Mouse (Mus musculus) urinary bladder, adult 18-20 months (tissue): ENCODE data around the gene Unkl.
A peak's percentile ranks its signal among the peaks of the same experiment; 100 is the strongest.

Experiments used
- DNase-seq, 2 experiments: peaks; one replicate each; pipeline ENCODE4 v3.0.0; 2022; ENCODE audit warnings: low spot score in 2 of 2, mixed read lengths in 2 of 2

Gene Unkl

DNA sequence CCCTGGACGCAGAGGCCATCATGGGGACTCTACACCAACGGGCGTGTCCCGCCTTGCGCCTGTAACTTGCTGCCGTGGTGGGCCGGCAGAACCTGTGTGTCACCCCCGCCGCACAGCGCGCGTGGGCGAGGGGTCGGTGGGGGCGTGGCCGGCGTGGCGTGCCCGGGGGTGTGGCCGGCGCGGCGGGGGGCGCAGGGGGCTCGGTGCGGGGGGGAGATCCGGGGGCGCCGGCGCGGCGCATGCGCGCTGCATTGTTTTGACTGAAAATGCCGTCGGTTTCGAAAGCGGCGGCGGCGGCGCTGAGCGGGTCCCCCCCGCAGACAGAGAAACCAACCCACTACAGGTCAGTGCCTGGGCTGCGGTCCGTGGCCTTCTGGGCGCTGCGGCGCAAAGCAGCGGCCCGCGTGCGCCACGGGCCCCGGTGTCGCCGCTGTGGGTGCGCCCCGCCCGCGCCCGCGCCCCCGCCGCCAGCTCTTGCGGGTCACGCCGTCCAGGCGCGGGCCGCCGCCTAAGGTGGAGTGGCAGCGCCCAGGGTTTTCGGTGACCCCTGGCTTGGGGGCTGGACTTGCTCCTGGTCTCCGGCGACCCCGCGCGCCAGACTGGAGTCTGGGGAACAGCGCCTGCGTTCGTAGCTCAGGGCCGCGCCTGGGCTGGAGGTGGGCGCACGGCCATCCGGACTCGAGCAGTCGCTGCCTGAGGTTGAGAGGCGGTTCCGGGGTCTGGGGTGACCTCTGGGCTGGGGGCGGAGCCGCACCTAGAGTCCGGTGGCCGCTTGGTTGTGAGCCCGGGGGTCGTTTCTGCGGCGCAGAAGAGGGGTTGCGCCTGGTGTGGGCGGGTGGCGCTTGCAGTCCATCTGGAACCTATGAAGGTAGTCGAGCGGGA is at the start of gene Unkl:
Gene Unkl (plus strand): TSS at position 248 of the 882 bp plus-strand sequence.
- DNase-seq: peak; percentile 37 to 69

DNA sequence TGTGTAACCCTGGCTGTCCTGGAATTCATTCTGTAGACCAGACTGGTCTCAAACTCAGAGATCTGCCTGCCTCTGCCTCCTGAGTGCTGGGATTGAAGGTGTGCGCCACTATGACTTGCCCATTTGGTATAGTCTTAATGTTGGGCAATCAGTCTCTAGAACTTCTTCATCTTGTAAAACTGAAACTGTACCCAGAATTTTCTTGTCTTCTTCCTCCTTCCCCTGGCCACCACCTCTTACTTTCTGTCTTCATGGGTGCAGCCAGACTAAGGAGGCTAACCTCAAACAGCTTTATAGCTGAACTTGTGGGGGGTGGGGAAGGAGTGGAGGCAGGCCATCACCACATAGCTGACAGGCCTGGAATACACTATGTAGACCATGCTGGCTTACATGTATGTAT is 49.4 kb upstream of the Unkl start:
- no peak for DNase-seq

DNA sequence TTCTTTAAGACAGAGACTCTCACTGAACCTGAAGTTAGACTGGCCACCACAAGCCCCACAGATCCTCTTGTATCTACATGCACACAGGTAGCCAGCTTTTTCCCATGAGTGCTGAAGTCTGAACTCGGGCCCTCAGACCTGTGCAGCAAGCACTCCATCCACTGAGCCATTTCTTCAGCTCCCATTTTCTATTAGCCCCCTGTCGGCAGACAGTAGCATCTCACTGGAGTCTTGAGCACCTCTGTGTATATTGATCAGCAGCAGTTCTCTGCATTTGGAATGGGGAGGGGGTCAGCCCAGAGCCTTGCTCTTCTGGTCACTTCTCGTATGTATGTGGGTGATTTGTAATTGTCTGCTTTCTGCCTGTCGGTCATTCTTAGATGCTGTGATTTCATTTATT is 48.2 kb upstream of the Unkl start:
- DNase-seq: no peak

DNA sequence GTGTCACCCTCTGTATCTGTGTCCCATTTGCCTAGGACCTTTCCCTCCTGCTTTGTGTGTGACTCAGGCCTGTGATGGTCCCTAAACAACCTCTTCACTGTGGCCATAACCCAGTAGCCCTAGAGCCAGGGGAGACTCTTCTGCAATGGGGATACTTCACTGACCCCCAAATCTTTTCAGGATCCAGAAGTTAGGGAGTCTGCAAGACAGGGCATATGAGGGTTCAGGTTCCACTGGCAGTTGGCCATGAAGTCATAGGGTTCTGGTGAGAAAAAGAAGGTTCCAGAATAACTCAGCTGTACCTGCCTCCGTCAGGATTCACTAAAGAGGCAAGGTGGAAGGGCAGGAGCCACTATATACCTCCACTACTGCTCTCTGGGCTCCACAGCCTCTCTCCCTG is 26.0 kb upstream of the Unkl start, which contains the start of gene Ccdc154:
Gene Ccdc154 (plus strand): TSS at position 301 of the 400 bp plus-strand sequence.
- no peak for DNase-seq

DNA sequence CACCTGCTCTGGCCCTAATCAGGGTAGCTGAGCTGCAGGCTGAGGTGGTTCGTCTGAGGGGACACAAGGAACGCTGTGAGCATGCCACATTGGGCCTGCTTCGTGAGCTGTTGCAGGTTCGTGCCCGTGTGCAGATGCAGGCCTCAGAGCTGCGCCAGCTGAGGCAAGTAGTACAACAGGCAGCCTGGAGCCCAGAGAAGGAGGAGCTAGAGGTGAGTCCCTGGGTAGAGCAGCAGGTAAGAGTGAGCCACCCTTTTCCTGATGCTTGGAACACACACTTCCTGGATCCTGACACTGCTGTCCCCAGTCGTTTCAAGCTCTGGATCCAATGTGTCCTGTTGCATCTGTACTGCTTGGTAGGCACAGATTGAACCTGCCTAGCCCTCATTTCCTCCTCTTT is 24.8 kb upstream of the Unkl start:
- DNase-seq: no peak

DNA sequence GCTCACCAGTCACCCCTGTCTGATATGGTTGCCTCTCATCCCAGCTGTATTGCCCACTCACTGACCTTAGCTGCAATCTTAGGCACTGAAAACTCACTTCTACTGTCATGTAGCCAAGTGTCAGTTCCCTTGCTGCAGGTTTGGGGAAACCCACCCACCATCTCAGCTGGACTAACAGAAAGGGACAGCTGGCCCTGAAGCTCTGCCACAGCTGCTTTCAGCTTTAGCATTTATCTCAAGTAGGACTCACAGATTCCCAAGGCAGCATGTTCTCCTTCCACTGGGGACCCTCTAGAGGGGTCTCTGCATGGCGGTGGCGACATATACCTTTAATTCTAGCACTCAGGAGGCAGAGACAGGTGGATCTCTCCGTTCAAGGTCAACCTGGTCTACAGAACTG is 23.4 kb upstream of the Unkl start:
- no peak for DNase-seq

DNA sequence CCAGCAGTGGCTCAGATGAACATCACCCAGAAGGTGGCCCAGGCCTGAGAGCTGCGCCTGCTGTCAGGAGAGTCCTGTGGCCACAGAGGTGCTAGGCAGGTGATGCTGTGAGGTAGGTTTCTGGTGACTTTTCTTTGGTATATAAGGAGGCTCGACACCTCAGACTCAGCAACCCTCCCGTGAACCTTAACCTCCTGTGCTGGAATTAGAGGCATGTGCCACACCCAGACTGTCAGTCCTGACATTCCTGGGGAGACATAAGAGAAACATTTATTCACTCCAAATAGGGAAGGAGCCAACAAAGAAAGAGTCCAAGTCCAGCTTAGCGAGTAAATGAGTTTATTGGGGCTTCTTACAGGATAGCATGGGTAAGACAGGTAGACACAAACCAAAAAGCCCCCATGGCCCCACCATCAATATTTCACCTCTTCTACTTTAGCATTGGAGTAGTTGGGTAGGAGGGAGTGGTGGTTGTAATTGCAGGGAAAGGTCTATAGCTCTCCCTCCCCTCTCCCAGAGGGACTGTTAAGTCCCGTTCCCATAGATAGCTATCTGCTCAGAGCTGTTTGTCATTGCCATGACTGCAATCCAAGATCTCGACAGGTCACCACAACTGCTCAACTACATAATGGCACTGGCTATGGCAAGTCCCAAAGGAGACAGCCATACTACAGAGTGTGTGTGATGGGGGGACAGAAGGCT is 22.1 kb upstream of the Unkl start:
- no peak for DNase-seq

DNA sequence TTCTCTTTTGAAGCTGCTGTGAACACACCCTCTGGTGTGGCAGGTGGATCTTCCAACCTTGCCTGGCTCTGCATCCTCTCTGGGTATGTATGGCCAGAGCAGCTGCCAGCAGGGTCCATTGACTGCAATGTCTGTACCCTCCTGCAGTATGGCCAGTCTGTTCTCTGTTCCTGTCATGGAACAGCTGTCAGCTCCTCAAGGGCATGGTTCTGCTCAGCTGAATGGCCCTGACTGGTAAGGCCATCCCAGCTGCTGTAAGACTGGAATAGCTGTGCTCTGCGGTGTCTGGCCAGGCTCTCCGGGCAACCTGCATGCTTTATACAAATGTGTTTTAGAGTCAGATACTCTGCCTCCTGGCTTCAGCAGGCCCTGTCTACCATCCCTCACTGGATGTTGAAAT is 18.5 kb upstream of the Unkl start:
- no peak for DNase-seq

DNA sequence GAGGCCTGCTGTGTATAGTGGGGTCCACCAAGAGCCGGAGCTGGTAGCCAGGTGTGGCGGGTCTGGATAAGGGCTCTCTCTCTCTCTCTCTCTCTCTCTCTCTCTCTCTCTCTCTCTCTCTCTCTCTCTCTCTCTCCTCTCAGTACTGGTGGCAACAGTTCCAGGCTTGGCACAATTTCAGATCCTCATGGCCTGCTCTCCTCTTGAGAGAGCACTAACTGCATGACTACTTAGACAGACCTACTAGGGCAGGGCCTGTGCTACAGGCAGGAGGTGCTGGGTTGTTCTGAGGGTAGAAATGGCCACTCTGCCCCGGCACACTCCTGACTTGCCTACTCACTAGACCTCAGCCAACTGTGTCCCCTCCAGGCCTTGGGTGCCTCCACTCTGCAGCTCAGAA is 15.6 kb upstream of the Unkl start:
- DNase-seq: no peak

DNA sequence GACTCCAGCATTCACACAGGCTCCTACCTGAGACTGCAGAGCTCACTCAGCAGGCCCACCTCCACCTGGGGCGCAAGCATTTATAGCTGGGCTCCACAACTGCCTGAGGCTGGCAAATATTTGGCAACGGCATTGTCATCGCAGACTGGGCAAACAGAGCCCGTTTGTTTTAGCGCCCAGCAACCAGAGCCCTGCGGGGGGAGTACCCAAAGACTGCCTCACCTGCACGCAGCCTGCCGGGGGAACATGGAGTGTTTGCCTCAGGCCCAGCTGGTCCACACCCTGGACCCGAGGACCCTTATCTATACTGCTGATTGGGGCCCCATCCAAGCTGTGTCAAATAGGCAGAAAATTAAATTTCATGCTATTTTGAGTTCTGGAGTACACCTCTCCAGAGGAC is 12.8 kb upstream of the Unkl start, which contains the start of gene Gm38655:
Gene Gm38655 (minus strand): TSS at position 61 of the 400 bp plus-strand sequence.
- DNase-seq: peak; percentile 58 to 62

DNA sequence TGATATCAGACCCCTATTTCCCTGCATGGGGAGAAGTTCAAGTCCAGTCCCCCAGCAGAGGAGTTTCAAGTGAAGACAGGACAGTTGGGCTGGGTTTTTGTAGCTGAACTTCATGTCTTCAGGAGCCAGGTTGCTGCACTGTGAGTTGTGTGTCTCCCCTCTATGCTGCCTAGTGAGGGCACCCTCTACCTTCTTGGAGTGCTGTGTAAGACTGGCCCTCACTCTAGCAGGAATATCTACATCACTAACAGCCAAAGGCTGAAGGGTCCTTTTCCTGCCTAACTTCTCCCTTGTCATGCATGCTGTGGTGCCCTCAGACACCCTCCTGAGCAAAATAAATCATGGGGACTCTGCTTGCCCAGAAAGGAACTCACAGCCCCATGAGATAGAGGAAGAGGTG is 5.0 kb upstream of the Unkl start:
- no peak for DNase-seq

DNA sequence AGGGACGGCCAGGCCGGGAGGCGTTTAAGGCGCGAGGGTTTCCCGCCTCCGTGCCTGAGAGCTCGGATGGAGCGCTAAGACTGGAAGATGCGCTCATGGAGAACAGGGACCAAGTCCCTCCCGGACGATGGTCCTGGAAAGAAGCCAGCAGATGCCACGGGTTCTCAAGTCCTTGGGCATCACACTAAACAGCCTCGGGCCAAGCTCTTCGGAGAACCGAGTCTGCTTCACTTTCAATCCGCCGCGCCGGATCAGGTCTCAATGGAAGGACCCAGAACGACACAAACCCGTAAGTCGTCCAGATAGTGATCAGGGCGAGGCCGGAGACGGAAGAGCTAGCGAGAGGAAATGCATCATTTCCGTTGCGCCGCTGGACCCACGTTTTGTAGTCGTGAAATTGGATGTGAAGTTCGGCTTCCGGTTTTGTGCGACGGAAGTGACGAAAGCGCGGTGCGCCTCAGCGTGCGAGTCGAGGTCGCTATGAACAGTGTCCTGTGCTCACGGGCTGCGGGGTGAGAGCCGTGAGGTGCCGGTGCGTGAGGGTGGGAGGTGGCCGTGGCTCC is 4.0 kb upstream of the Unkl start, which contains the start of gene BC003965:
Gene BC003965 (plus strand): TSS at position 426 of the 563 bp plus-strand sequence.
- peak; percentile 94 to 95 for DNase-seq

DNA sequence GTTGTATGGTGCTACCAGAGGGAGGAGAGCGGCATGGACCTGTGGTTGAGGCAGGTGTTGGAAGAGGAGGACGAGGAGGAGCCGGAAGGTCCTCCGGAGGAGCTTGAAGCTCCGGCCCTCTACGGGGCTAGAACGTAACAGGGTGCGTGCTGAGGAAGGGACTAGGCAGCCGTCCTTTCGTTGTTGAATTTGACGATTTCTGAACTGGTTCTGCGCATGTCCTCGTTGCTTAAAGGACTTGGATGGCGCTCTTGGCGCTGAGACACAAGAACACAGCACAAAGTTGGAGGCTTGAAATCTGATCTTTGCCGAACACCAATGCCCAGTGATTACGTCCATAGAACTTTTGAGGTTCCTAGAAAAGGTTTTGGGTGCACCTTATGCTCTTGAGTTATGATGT is 3.2 kb upstream of the Unkl start:
- DNase-seq: no peak

DNA sequence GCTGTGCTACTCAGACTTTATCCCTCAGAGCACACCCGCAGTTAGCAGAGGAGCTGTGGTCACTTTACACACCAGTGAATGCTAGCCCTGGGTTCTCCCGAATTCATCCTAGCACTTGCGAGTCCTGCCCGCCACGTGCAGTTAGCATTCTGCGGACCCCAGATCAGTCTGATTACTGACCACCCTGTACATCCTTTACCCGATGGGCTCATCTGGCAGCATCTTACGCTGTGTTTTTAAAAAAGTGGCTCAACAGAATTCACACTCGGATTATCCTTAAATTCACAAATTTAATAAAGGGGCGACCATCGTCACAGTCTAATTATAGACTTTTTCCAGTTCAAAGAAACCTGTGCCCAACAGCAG is 430 bp upstream of the Unkl start:
- no peak for DNase-seq

DNA sequence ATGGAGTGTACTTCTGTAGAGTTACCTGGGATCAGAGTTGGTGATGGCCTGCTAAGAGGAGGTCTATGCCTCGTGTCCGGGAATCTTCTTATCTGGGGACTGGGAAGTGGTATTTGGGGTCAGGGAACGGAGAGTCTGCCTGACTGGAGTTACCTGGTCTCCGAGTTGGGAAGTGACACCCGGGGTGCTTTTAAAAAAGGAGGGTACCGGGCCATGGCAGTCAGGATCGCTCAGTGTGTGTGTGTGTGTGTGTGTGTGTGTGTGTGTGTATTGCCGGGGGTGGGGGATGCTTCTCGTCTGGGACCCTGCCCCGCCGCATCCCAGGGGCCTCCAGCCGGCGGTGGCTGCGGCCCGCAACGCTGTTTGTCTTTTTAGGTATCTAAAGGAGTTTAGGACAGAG is 894 bp downstream of the Unkl start:
- DNase-seq: peak in 1 of 2 experiments; percentile 14

DNA sequence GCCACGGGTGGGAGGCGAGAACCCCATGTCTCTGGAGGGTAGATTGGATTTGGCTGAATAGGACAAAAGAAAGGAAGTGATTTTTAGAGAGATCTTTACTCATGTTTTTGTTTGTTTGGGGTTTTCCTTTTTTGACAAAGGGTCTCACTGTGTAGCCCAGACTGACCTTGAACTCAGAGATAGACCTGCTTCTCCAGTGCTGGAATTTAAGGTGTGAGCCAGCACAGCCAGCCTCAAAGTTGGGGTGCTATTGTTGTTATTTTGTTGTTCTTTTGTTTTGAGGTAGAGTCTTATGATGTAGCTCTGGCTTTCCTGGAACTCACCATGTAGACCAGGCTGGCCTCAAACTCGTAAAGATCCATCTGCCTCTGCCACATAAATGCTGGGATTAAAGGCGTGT is 14.2 kb downstream of the Unkl start:
- DNase-seq: no peak

DNA sequence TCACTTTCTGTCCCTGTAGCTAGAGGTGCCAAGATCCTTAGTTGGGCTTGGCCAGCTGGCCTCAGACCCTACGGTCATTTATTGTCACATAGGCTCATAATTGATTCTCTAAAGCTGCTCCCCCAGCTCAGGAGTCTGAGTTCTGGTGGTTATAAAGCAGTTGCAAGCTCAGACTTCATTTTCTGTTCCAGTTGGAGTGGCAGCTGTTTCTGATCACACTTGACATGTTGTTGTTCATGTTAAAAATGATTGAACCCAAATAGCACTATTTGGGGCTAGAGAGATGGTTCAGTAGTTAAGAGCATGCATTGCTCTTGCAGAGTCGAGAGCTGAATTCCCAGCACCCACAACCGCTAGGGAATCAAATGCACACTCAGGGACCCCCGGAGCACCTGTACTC is 21.8 kb downstream of the Unkl start:
- no peak for DNase-seq

DNA sequence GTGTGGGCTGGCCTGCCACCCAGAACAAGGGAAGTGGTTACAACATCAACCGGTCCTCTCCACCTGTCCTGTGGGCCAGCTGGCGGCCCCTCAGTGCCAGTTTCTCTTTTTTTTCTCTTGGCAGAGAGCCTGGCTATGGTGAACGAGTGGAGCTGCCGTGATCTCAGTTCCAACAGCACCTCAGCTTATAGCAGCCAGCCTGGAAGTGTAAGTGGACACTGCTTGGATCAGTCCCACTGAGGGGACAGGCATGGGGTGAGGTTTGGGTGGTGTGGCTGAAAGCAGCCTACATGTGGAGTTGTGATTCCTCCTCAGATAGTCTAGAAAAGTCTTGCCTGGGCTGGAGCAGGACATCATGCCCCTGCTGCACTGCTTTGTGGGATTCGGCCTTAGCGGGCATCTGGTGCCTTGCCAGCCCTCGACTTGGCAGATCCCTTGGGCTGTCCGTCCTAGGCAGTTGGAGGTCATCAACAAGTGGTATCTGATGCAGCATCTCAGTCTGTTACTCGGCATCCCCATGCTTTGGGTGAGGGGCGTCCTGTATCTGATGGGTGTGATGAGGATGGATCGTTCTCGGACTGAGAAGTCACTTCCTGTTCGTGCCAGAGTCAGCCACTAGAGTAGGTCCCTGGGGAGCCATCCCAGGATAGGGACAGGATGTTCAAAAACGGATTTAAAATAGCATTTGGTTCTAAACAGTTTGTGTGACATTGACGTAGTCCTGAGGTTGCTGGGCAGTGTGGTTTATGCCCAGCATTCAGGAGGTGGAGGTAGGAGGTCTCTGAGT is 22.7 kb downstream of the Unkl start:
- no peak for DNase-seq

DNA sequence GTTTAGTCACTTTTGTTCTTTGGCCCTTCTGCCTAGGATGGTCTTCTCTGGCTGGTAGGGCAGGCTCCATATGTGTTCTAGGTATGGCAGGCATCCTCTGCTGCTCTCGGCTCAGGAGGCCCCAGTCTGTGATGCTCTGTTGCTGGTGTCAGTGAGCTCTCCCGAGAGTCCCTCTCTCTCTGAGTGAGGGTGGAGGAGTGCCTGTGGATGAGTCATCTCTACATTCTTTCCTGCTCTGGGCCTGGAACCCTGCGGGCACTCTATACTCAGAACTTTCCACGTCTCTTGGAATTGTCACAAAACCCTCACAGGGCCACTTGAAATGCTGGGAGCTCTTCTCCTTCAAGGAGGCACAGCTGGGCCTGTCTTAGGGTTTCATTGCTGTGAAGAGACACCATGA is 23.5 kb downstream of the Unkl start:
- no peak for DNase-seq

DNA sequence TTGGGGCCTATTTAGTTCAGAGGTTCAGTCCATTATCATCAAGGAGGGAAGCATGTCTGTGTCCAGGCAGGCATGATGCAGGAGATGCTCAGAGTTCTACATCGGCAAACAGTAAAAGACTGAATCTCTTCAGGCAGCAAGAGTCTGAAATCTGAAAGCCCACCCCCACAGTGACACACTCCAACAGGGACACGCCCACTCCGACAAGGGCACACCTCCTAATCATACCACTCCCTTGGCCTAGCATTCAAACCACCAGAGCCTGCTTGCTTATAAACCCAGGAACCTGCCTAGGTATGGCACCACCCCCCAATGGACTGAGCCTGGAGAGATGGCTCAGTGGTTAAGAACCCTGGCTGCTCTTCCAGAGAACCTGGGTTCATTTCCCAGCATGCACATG is 27.2 kb downstream of the Unkl start:
- DNase-seq: no peak

DNA sequence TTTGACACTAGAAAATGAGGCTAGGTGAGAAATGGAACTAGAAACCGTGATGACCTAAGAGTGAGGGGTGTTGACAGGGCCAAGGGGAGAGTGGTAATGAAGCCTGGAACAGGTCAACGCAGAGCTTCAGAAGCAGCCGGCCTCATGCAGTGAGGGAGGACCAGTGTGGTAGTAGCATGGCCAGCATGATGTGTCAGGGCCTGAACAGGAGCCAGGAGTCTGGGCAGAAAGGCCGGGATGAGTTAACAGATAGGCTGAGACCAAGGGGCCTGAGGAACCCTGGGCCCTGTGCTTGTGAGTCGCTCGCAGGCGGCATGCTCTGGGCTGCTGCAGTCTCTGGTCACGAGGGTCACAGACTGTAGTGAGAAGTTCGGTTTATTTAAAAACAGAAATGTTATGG is 30.8 kb downstream of the Unkl start:
- no peak for DNase-seq
